Mouse (Mus musculus) cerebellum, postnatal 25 days (tissue): Measurements from ENCODE around the gene Mdc1.

Source experiments
- DNase-seq, 2 experiments: peaks; one replicate each; pipeline ENCODE4 v3.0.0; 2021; ENCODE audit warnings: mixed read lengths in 2 of 2

The Mdc1 gene

GRCm38 (mm10) chr17:35841076-35841950 lies at the start of gene Mdc1:
Gene Mdc1 (plus strand): TSS chr17:35841515.
- DNase-seq: peak; percentile 98 to 99

- DNase-seq: no peak
Observed at GRCm38 (mm10) chr17:35792837-35793236, 48.5 kb upstream of the Mdc1 start.

GRCm38 (mm10) chr17:35795099-35795498 lies 46.2 kb upstream of the Mdc1 start:
- DNase-seq: no peak

- no peak for DNase-seq
Observed at GRCm38 (mm10) chr17:35795656-35796055, 45.7 kb upstream of the Mdc1 start.

- no peak for DNase-seq
Observed at GRCm38 (mm10) chr17:35796835-35797234, 44.5 kb upstream of the Mdc1 start.

GRCm38 (mm10) chr17:35800905-35801304 lies 40.4 kb upstream of the Mdc1 start:
- DNase-seq: no peak

- DNase-seq: no peak
Observed at GRCm38 (mm10) chr17:35803020-35803419, 38.3 kb upstream of the Mdc1 start.

GRCm38 (mm10) chr17:35803858-35804399 lies 37.4 kb upstream of the Mdc1 start:
- no peak for DNase-seq

GRCm38 (mm10) chr17:35808073-35808472 lies 33.2 kb upstream of the Mdc1 start:
- no peak for DNase-seq

GRCm38 (mm10) chr17:35809395-35809794 lies 31.9 kb upstream of the Mdc1 start:
- DNase-seq: no peak

- DNase-seq: no peak
Observed at GRCm38 (mm10) chr17:35810900-35811648, 30.2 kb upstream of the Mdc1 start.

- DNase-seq: no peak
Observed at GRCm38 (mm10) chr17:35812307-35812706, 29.0 kb upstream of the Mdc1 start.

GRCm38 (mm10) chr17:35812736-35813135 lies 28.6 kb upstream of the Mdc1 start:
- no peak for DNase-seq

GRCm38 (mm10) chr17:35813245-35813647 lies 28.1 kb upstream of the Mdc1 start:
- DNase-seq: peak; percentile 44 to 63

GRCm38 (mm10) chr17:35813653-35814052 lies 27.7 kb upstream of the Mdc1 start:
- no peak for DNase-seq

GRCm38 (mm10) chr17:35814678-35815077 lies 26.6 kb upstream of the Mdc1 start:
- DNase-seq: no peak

- DNase-seq: no peak
Observed at GRCm38 (mm10) chr17:35815836-35816235, 25.5 kb upstream of the Mdc1 start.

- DNase-seq: no peak
Observed at GRCm38 (mm10) chr17:35816686-35817085, 24.6 kb upstream of the Mdc1 start.

- DNase-seq: no peak
Observed at GRCm38 (mm10) chr17:35817226-35817625, 24.1 kb upstream of the Mdc1 start.

GRCm38 (mm10) chr17:35820111-35820510 lies 21.2 kb upstream of the Mdc1 start:
- no peak for DNase-seq

- DNase-seq: peak; percentile 70 to 71
Observed at GRCm38 (mm10) chr17:35821439-35822430, 19.6 kb upstream of the Mdc1 start, which contains the start of gene Ier3. Gene Ier3 (plus strand): TSS chr17:35821684.

GRCm38 (mm10) chr17:35822564-35822963 lies 18.8 kb upstream of the Mdc1 start:
- no peak for DNase-seq
